Comparison of ENCODE assay signal across 8 mouse cellular contexts in genomic region chr10:80675405-80676197, GRCm38 (mm10). TPM values are rescaled to one million over a fixed set of nuclear protein-coding genes. Genes with fewer than 3 reads are reported as not detected.
DNase-seq lines count a peak whose midpoint lies in the region; ATAC-seq and TF ChIP-seq lines count a peak whose summit lies in the region.

No protein-coding gene starts in this region.

- peak overlapping the region; percentile 98 for H3K4me3 ChIP-seq in thymus, adult 2 months (ENCODE audit: control insufficient read depth, insufficient read depth, low read length)
- H3K4me3 ChIP-seq in hindbrain, embryonic 15.5 days: peak overlapping the region; percentile 73

- ATAC-seq in hindbrain, embryonic 15.5 days (ENCODE audit: low FRiP score, low read depth): peak; percentile 0; the same call in 1 of the 2 replicates
- ATAC-seq in megakaryocyte, adult 5-6 weeks (ENCODE audit: poor library complexity, severe bottlenecking): peak; percentile 0; the same call in 1 of the 2 replicates

- under 1% methylated on average over 52 of the region's 54 CpGs for WGBS in thymus, adult 2 months
- WGBS in hindbrain, embryonic 15.5 days: 1% methylated on average over 33 of the region's 54 CpGs

- no peak for TF ChIP-seq CTCF in thymus, adult 2 months (IDR thresholded peaks at IDR 0.05; ENCODE audit: borderline replicate concordance, control insufficient read depth, extremely low read depth, insufficient read depth, low read length, poor library complexity)

- H3K9me3 ChIP-seq in hindbrain, embryonic 15.5 days: no peaks in the 10 kb centered on the region

- peak overlapping the region; percentile 89 for H3K4me2 ChIP-seq in hindbrain, embryonic 15.5 days

- peak overlapping the region; percentile 82 for H3K9ac ChIP-seq in hindbrain, embryonic 15.5 days

- H3K27me3 ChIP-seq in thymus, adult 2 months (ENCODE audit: control insufficient read depth, insufficient read depth, low read length): no peaks in the 10 kb centered on the region
- H3K27me3 ChIP-seq in hindbrain, embryonic 15.5 days: no peaks in the 10 kb centered on the region

- intact Hi-C loops in left cerebral cortex, postnatal 10 days (cut with DNase I): loop anchor here (5.0 kb wide), 1 partner anchor 98 kb away; the partner anchor contains the start of gene Klf16

- peak overlapping the region; percentile 9; the same call in 1 of the 2 replicates for H3K27ac ChIP-seq in thymus, adult 2 months (ENCODE audit: control insufficient read depth, insufficient read depth, low read length)
- H3K27ac ChIP-seq in hindbrain, embryonic 15.5 days (replicated peaks): peak overlapping the region; percentile 93

- TF ChIP-seq POLR2A in thymus, adult 2 months (IDR thresholded peaks at IDR 0.05; ENCODE audit: control insufficient read depth, extremely low read depth, insufficient read depth, low read length, poor library complexity): no peak

- DNase-seq in embryo, embryonic 11 days: peak; percentile 52
- DNase-seq in embryo, embryonic 10 days (ENCODE audit: low spot score): no peak
- DNase-seq in thymus, adult 2 months: no peak
- DNase-seq in thymus, postnatal 10 days (ENCODE audit: low spot score in 2 of 2): no peak
- no peak for DNase-seq in urinary bladder, postnatal 10 days (ENCODE audit: low spot score)
- DNase-seq in left cerebral cortex, postnatal 10 days (ENCODE audit: extremely low spot score in 1 of 2, low spot score in 2 of 2): no peak

- peaks cover 18% of the 10 kb centered on the region for H3K36me3 ChIP-seq in thymus, adult 2 months (ENCODE audit: control insufficient read depth, insufficient read depth, low read length)
- peaks cover 11% of the 10 kb centered on the region for H3K36me3 ChIP-seq in hindbrain, embryonic 15.5 days

- peaks cover 78% of the 10 kb centered on the region for H3K4me1 ChIP-seq in thymus, adult 2 months (replicated peaks; ENCODE audit: control insufficient read depth, insufficient read depth, low read length)
- peaks cover 77% of the 10 kb centered on the region for H3K4me1 ChIP-seq in hindbrain, embryonic 15.5 days (replicated peaks)

RNA-seq across cellular contexts. Expression of gene Mknk2, which starts 2.3 kb away (rescaled TPM):
- polyA plus RNA-seq in thymus, adult 2 months (2012; rRNA removed): 606 and 621 TPM in 2 replicates
- 56.7 and 61.0 TPM in 2 replicates for polyA plus RNA-seq in hindbrain, embryonic 15.5 days (2015; fragmentation: Nextera tagmentation; extraction: Ambion mirVana)
- 53.5 and 61.1 TPM in 2 replicates for total RNA-seq in megakaryocyte, adult 5-6 weeks (2015)
- 63.3 and 74.8 TPM in 2 replicates for total RNA-seq in megakaryocyte, adult 5-6 weeks (2017)
- total RNA-seq in left cerebral cortex, postnatal 10 days (2021): 10 to 100 TPM; 46.1 to 47.1 TPM

RNA-seq across cellular contexts. Expression of gene Btbd2, which starts 18.7 kb away (rescaled TPM):
- polyA plus RNA-seq in thymus, adult 2 months (2012; rRNA removed): 94.7 and 103 TPM in 2 replicates
- polyA plus RNA-seq in hindbrain, embryonic 15.5 days (2015; fragmentation: Nextera tagmentation; extraction: Ambion mirVana): 83.6 and 93.2 TPM in 2 replicates
- total RNA-seq in megakaryocyte, adult 5-6 weeks (2015): 8.4 and 10.3 TPM in 2 replicates
- total RNA-seq in megakaryocyte, adult 5-6 weeks (2017): 16.5 and 30.1 TPM in 2 replicates
- 10 to 100 TPM; 89.6 to 91.0 TPM for total RNA-seq in left cerebral cortex, postnatal 10 days (2021)

RNA-seq across cellular contexts. Expression of gene Mob3a, which starts 26.2 kb away (rescaled TPM):
- polyA plus RNA-seq in thymus, adult 2 months (2012; rRNA removed): 252 and 261 TPM in 2 replicates
- polyA plus RNA-seq in hindbrain, embryonic 15.5 days (2015; fragmentation: Nextera tagmentation; extraction: Ambion mirVana): 57.5 and 60.2 TPM in 2 replicates
- total RNA-seq in megakaryocyte, adult 5-6 weeks (2015): 61.8 and 72.0 TPM in 2 replicates
- 65.0 and 77.3 TPM in 2 replicates for total RNA-seq in megakaryocyte, adult 5-6 weeks (2017)
- 10 to 100 TPM; 21.8 to 24.7 TPM for total RNA-seq in left cerebral cortex, postnatal 10 days (2021)

RNA-seq across cellular contexts. Expression of gene Izumo4, which starts 26.4 kb away (rescaled TPM):
- 56.4 and 66.9 TPM in 2 replicates for polyA plus RNA-seq in thymus, adult 2 months (2012; rRNA removed)
- 39.2 and 46.1 TPM in 2 replicates for polyA plus RNA-seq in hindbrain, embryonic 15.5 days (2015; fragmentation: Nextera tagmentation; extraction: Ambion mirVana)
- 11.3 and 14.2 TPM in 2 replicates for total RNA-seq in megakaryocyte, adult 5-6 weeks (2015)
- total RNA-seq in megakaryocyte, adult 5-6 weeks (2017): 4.4 and 6.6 TPM in 2 replicates
- total RNA-seq in left cerebral cortex, postnatal 10 days (2021): 10 to 100 TPM; 56.3 to 63.5 TPM

RNA-seq across cellular contexts. Expression of gene Csnk1g2, which starts 53.0 kb away (rescaled TPM):
- 492 and 499 TPM in 2 replicates for polyA plus RNA-seq in thymus, adult 2 months (2012; rRNA removed)
- 109 and 127 TPM in 2 replicates for polyA plus RNA-seq in hindbrain, embryonic 15.5 days (2015; fragmentation: Nextera tagmentation; extraction: Ambion mirVana)
- total RNA-seq in megakaryocyte, adult 5-6 weeks (2015): 34.5 and 46.0 TPM in 2 replicates
- total RNA-seq in megakaryocyte, adult 5-6 weeks (2017): 127 and 144 TPM in 2 replicates
- total RNA-seq in left cerebral cortex, postnatal 10 days (2021): 100 to 1,000 TPM; 156 to 167 TPM
